Mouse (Mus musculus) midbrain, embryonic 11.5 days (tissue): Measurements from ENCODE around the gene Heatr6. TPM values are rescaled to one million over a fixed set of nuclear protein-coding genes. Genes with fewer than 3 reads are reported as not detected.
A peak's percentile ranks its signal among the peaks of the same experiment; 100 is the strongest.

Source experiments
- ATAC-seq: fragments of 200-750 bp; cut with Nextera tagmentation; 2 replicates; pipeline ENCODE4 v1.8.0; 2017; ENCODE audit warnings: moderate TSS enrichment, moderate library complexity; ENCODE audit not compliant: low FRiP score
- DNase-seq: peaks from one replicate; pipeline ENCODE4 v3.0.0; 2015; ENCODE audit warnings: low spot score; ENCODE audit errors: missing footprints
- H3K27ac ChIP-seq: fragments of 300-500 bp; sonication (generic); 2 replicates; pipeline ENCODE4 v1.5.1; 2014; ENCODE audit warnings: low read depth, low read length
- H3K27me3 ChIP-seq: fragments of 300-500 bp; sonication (generic); 2 replicates; pipeline ENCODE4 v1.6.1; 2014; ENCODE audit warnings: mild to moderate bottlenecking, low read length, moderate library complexity, mixed read lengths; ENCODE audit not compliant: control insufficient read depth, insufficient read depth
- H3K36me3 ChIP-seq: fragments of 300-500 bp; sonication (generic); 2 replicates; pipeline ENCODE4 v1.6.1; 2014; ENCODE audit warnings: mild to moderate bottlenecking, low read length, moderate library complexity, mixed read lengths; ENCODE audit not compliant: control insufficient read depth, insufficient read depth
- H3K4me1 ChIP-seq: fragments of 300-500 bp; sonication (generic); 2 replicates; pipeline ENCODE4 v1.6.1; 2014; ENCODE audit warnings: low read length; ENCODE audit not compliant: control insufficient read depth, insufficient read depth
- H3K4me2 ChIP-seq: fragments of 300-500 bp; sonication (generic); 2 replicates; pipeline ENCODE4 v1.6.1; 2014; ENCODE audit warnings: mild to moderate bottlenecking, moderate library complexity
- H3K4me3 ChIP-seq: fragments of 300-500 bp; sonication (generic); 2 replicates; pipeline ENCODE4 v1.5.1; 2014; ENCODE audit warnings: low read depth, low read length
- H3K9ac ChIP-seq: fragments of 300-500 bp; sonication (generic); 2 replicates; pipeline ENCODE4 v1.6.1; 2014; ENCODE audit warnings: low read length
- H3K9me3 ChIP-seq: fragments of 300-500 bp; sonication (generic); 2 replicates; pipeline ENCODE4 v1.6.1; 2016; ENCODE audit warnings: low read length; ENCODE audit not compliant: control insufficient read depth
- WGBS: fragments of 180-500 bp; shearing (Covaris S2); extraction: QIAGEN DNeasy Blood & Tissue Kit; methylation state at CpG from one replicate; pipeline ENCODE4 v1.1.7; 2014; 5-methylcytosine and 5-hydroxymethylcytosine counted together
- polyA plus RNA-seq: library from polyadenylated mRNA; unstranded; fragments of >200 nt; fragmentation: Nextera tagmentation; extraction: Ambion mirVana; gene quantifications from 2 replicates; pipeline ENCODE4 v1.2.1, GENCODE M21; 2014

Heatr6 gene
- polyA plus RNA-seq, 1 experiment from 2014 or later, result 31.9 TPM

DNA sequence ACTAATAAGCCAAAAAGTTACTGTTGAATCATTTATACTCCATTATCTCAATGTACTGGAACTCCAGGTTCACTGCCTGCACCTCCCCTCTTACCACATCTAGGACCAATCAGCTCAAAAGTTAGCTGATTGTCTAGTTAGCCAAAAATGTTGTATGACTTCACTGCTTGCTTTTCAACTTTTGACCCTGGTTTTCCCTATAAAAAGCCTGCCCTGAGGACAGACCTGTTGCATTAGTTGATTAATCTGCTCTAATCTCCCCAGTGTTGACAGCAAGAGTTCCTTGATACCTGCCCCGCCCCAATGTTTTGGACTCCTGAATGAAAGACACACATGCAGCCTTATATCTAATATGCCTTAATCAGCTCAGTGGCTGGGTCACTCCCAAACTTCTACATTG is 22.4 kb upstream of the Heatr6 start:
- Histone ChIP-seq H3K27ac (no peak overlapping the region), H3K4me3 (no peak overlapping the region), H3K9me3 (no peaks in the 10 kb centered on the region), H3K4me1 (no peaks in the 10 kb centered on the region), H3K27me3 (no peaks in the 10 kb centered on the region), H3K9ac (no peak overlapping the region), H3K36me3 (no peaks in the 10 kb centered on the region), H3K4me2 (no peak overlapping the region)
- 83% methylated on average over 1 of the region's 1 CpGs for WGBS
- ATAC-seq (no peak), DNase-seq (no peak)

DNA sequence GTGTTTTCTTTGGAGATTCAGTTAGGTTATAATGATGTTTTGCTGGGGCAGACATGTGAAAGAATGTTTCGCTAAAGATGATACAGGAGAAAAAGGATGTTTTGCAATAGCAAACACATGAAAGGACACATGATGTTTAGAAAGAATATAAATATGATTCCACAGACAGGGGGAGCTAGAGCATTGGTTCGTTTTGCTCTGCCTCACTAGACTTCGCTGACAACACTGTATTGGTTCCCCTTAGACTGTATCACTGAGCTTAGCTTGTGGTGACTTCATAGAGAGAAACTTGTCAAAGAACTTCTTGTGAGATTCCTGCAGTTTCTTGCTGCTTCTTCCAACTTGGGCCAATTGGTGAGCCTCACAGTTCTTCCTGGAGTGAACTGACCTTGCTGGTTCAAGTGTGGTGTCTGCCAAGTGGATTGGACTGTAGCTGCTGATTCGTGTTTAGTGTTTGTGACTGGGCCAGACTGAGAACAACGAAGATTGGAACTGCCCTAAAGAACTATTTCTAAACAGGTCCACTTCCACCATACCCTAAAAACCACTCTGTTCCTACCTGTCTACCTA is 20.3 kb upstream of the Heatr6 start:
- H3K4me3 ChIP-seq, result no peak overlapping the region
- H3K9ac ChIP-seq, result no peak overlapping the region
- no peaks in the 10 kb centered on the region for H3K9me3 ChIP-seq
- ATAC-seq (no peak), DNase-seq (no peak)
- no peak overlapping the region for H3K27ac ChIP-seq
- H3K27me3 ChIP-seq, result no peaks in the 10 kb centered on the region
- no peaks in the 10 kb centered on the region for H3K36me3 ChIP-seq
- 73% methylated on average over 5 of the region's 5 CpGs for WGBS
- no peak overlapping the region for H3K4me2 ChIP-seq
- H3K4me1 ChIP-seq, result no peaks in the 10 kb centered on the region

DNA sequence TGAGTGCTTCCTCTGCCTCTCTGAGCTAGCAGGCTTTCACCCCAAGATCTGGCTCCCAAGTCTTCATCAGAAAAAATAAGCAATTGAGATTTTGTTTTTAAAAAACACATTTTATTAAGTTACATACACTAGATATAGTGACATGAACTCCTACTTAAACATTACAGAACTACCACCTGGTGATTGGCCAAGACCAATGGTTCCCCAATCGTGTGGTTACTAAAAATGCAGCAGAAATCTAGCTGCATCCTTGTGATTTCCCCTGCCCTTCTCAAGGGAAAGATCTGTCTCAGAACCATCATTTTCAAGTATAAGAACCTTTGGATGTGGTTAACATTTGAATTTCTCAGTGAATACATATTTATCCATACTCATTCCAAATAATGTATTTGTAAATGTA is 19.3 kb upstream of the Heatr6 start:
- Histone ChIP-seq H3K9me3 (no peaks in the 10 kb centered on the region), H3K36me3 (no peaks in the 10 kb centered on the region), H3K27me3 (no peaks in the 10 kb centered on the region), H3K27ac (no peak overlapping the region), H3K4me1 (no peaks in the 10 kb centered on the region), H3K4me3 (no peak overlapping the region), H3K9ac (no peak overlapping the region), H3K4me2 (no peak overlapping the region)
- WGBS, result 84% methylated on average over 1 of the region's 1 CpGs
- ATAC-seq (no peak), DNase-seq (no peak)

DNA sequence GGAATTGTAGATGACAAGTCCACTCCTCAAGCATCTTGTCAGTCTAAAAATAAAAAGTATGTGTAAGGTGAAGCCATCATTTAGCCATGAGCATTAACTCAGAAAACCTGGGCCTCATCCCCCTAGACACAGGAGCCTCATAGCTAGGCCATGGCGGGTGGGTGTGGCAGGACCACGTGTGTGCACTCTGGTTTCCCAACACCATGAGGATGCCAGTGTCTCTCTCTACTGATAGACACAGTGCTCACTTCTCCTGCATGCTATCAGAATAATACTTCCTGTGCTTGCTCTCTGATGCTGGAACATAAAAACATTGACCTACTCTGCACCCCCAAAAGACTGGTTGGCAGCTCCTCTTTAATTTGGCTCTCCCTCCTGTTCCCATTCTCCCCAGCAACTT is 17.6 kb upstream of the Heatr6 start:
- Histone ChIP-seq H3K27me3 (no peaks in the 10 kb centered on the region), H3K4me3 (no peak overlapping the region), H3K4me2 (no peak overlapping the region), H3K4me1 (no peaks in the 10 kb centered on the region), H3K9ac (no peak overlapping the region), H3K36me3 (no peaks in the 10 kb centered on the region), H3K9me3 (no peaks in the 10 kb centered on the region), H3K27ac (no peak overlapping the region)
- 82% methylated on average over 2 of the region's 2 CpGs for WGBS
- DNase-seq, result no peak
- ATAC-seq, result no peak

DNA sequence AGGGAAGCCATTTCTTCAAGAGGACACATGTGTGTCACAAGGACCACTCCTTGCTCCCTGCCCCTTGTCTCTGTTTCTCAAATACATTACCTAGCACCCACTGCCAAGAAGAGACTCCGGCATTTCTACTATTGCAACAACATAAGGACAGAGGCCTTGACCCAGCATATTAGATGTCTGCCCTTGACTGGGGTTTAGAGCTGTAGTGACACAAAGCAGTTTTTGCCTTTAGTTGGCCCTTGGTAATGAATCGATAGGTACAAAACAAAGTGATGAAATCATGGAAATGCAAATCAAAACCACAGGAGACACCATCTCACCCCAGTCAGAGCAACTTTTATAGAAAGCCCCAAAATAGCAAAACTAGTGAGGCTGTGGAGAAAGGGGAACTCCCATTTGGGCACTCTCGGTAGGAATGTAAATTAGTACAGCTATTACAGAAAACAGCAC is 16.4 kb upstream of the Heatr6 start:
- Histone ChIP-seq H3K4me1 (no peaks in the 10 kb centered on the region), H3K4me2 (no peak overlapping the region), H3K27me3 (no peaks in the 10 kb centered on the region), H3K4me3 (no peak overlapping the region), H3K9me3 (no peaks in the 10 kb centered on the region), H3K36me3 (no peaks in the 10 kb centered on the region), H3K27ac (no peak overlapping the region), H3K9ac (no peak overlapping the region)
- 81% methylated on average over 3 of the region's 3 CpGs for WGBS
- ATAC-seq (no peak), DNase-seq (no peak)

DNA sequence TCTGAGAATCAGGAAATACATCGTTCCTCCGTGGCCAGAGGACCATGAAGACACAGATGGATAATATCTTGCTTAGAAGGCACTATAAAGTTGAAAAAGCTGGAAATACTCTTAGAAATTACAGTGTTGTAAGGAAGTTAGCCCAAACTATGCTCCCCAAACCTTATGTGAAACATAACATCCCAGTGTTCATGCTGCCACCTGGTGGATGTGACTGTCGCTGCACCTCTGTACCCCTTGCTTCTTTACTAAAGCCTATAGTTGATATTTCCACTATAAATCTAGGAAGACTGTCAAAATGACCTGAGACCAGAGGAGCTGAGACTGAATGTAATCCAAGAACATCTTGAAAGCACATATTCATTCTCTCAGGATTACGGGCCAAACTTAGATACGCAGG is 14.3 kb upstream of the Heatr6 start:
- Histone ChIP-seq H3K4me1 (no peaks in the 10 kb centered on the region), H3K27ac (no peak overlapping the region), H3K4me2 (no peak overlapping the region), H3K4me3 (no peak overlapping the region), H3K36me3 (no peaks in the 10 kb centered on the region), H3K9ac (no peak overlapping the region), H3K9me3 (no peaks in the 10 kb centered on the region), H3K27me3 (no peaks in the 10 kb centered on the region)
- 25% methylated on average over 5 of the region's 5 CpGs for WGBS
- ATAC-seq, result no peak
- peak; percentile 94 for DNase-seq

DNA sequence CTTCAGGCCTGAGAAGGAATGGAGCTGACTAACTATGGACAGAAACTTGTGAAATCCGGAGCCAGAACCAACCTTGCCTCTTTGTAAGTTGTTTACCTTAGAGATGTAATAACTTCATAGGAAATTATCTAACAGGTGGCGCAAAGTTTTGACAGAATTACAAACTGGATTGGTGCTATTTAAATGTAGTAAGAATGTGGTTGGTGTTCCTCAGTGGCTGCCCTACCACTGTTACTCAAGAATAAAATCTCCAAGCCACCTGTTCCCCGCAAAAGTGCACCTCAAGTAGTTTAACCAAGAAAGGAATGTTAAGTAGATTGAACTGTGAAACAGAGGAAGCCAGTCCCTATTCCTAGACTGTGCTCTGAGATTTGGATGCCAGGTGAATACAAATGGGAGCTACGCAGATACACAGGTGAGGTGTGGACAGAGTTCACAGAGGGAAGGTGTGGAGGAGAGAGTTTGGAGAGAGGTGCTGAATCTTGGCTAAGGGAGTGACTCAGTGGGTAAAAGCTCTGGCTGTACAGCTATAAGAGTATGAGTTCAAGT is 13.0 kb upstream of the Heatr6 start:
- ATAC-seq (no peak), DNase-seq (no peak)
- Histone ChIP-seq H3K4me2 (no peak overlapping the region), H3K4me1 (no peaks in the 10 kb centered on the region), H3K27ac (no peak overlapping the region), H3K9me3 (no peaks in the 10 kb centered on the region), H3K27me3 (no peaks in the 10 kb centered on the region), H3K4me3 (no peak overlapping the region), H3K36me3 (no peaks in the 10 kb centered on the region), H3K9ac (no peak overlapping the region)
- WGBS, result 86% methylated on average over 4 of the region's 4 CpGs

DNA sequence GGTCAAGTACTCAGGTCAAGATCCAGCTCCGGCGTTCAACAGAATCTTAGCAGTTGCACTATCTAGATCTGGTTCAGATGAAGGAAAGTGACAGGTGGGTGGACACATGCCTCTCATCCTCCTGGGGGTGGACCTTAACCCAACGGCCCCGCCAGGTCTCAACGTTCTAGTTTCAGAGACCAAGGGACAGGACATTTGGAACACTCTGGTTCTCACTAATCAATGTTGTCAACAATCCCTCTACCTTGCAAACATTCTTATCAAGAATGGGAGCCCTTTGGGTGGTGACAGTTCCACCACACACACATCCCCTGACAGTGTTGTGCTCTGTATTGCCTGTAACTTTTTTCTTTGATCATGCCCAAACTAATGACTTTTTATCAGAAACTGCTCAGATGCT is 11.7 kb upstream of the Heatr6 start:
- H3K27me3 ChIP-seq, result no peaks in the 10 kb centered on the region
- no peak overlapping the region for H3K9ac ChIP-seq
- DNase-seq, result peak; percentile 12

DNA sequence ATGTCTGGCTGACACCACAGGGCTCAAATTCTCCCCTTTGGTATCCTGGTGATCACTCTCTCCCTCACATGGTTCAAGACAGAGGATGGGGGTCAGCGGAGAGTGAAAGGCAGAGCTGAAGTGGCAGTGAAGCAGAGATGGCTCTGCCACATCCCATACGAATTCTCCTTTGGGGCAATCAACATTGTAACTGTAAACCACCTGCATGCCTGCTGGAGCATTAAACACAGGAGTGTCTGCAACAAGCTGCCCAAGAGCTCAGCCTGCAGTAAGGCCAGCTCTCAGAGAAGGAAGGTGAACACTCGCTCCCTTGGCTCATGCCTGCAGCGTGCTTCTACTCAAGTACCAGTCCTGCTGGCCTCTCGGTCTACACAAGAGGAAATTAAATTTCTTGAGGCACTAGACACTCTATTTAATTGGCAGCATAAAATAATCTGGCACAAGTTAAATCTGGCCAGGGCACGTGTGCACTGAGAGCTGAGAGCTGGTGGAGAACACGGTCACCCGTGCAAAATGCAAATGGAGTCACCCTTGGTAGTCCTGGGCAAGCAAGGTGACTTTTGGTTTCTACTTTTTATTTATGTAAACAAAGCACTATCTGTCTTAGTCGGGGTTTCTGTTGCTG is 10.7 kb upstream of the Heatr6 start:
- H3K4me3 ChIP-seq, result no peak overlapping the region
- H3K9me3 ChIP-seq, result no peaks in the 10 kb centered on the region
- no peak overlapping the region for H3K4me2 ChIP-seq
- ATAC-seq (no peak), DNase-seq (peak; percentile 31)
- WGBS, result 78% methylated on average over 9 of the region's 9 CpGs
- no peaks in the 10 kb centered on the region for H3K4me1 ChIP-seq
- no peaks in the 10 kb centered on the region for H3K27me3 ChIP-seq
- H3K9ac ChIP-seq, result no peak overlapping the region
- no peak overlapping the region for H3K27ac ChIP-seq
- H3K36me3 ChIP-seq, result no peaks in the 10 kb centered on the region

More for the DNA sequence above, 11.7 kb upstream of the Heatr6 start:
- WGBS, result 85% methylated on average over 5 of the region's 5 CpGs
- no peak for ATAC-seq
- Histone ChIP-seq H3K36me3 (no peaks in the 10 kb centered on the region), H3K9me3 (no peaks in the 10 kb centered on the region), H3K4me3 (no peak overlapping the region), H3K4me1 (no peaks in the 10 kb centered on the region), H3K4me2 (no peak overlapping the region), H3K27ac (no peak overlapping the region)
